Mouse (Mus musculus) lung, postnatal 36 days (tissue): ENCODE measurements around the gene Ifna6.
"Not testable (repeated sequence)": the region's sequence is repeated elsewhere in the genome, so short reads cannot be mapped to it uniquely, and the experiment has no call there.

Experiments used
- DNase-seq: peaks from one replicate; pipeline ENCODE4 v3.0.0; 2022; ENCODE audit warnings: mixed read lengths

The Ifna6 gene

GRCm38 (mm10) chr4:88827116-88827515, at the start of gene Ifna6:
Gene Ifna6 (plus strand): TSS chr4:88827416.
- not testable (repeated sequence) for DNase-seq

DNA sequence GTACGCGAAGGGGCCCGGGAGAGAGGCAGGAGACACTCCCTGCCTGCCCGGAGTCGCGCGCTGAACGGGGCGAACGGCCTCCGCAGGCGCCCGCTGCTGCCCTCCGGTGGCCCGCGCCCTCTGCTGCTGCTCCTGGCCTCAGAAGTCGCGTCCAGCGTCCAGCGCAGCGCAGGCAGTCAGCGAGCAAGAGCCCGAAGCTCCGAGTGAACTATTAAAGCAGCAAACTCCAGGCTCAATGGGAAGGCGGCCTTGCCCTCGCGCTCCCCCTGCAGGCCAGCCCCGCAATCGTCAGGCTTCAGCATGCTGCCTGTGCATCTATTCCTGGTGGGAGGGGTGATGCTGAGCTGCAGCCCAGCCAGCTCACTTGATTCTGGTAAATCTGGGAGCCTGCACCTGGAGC, 47.7 kb upstream of the Ifna6 start, which contains the start of gene Gm13272:
Gene Gm13272, plus strand, starts transcription at position 301 of the 400 bp plus-strand sequence.
- DNase-seq = not testable (repeated sequence)

DNA sequence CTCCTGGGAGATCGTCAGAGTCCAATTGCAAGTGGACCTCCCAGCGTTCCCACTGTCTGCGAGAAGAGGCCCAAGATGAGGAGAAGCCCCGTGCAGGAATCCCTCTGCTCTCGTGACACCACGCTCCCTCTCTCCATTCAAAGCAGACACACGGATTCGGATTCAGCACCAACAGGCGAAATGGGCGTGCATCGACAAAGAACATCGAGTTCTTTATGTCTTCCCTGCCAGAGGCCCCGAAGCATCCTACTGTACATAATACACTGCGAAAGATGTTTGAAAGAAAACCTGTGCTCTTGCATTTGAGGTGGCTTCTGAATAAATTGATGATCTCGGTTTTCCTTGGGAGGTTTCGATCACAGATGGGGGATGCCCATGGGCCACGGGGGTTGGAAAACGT, 46.9 kb upstream of the Ifna6 start:
- DNase-seq = not testable (repeated sequence)

GRCm38 (mm10) chr4:88781831-88782230, 45.4 kb upstream of the Ifna6 start, which contains the start of gene Ifnz:
Gene Ifnz (plus strand): TSS chr4:88782131.
- not testable (repeated sequence) for DNase-seq

- DNase-seq = not testable (repeated sequence)
Observed at GRCm38 (mm10) chr4:88782335-88782734, 44.9 kb upstream of the Ifna6 start.

- DNase-seq = not testable (repeated sequence)
Observed at GRCm38 (mm10) chr4:88785409-88785808, 41.8 kb upstream of the Ifna6 start, which contains the start of gene Gm13276. Gene Gm13276 (plus strand): TSS chr4:88785709.

DNA sequence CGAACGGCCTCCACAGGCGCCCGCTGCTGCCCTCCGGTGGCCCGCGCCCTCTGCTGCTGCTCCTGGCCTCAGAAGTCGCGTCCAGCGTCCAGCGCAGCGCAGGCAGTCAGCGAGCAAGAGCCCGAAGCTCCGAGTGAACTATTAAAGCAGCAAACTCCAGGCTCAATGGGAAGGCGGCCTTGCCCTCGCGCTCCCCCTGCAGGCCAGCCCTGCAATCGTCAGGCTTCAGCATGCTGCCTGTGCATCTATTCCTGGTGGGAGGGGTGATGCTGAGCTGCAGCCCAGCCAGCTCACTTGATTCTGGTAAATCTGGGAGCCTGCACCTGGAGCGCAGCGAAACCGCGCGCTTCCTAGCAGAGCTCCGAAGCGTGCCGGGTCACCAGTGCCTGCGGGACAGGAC, 38.8 kb upstream of the Ifna6 start, which contains the start of gene Gm13277:
Gene Gm13277, plus strand, starts transcription at position 231 of the 400 bp plus-strand sequence.
- peak; percentile 84 for DNase-seq

GRCm38 (mm10) chr4:88791250-88791649, 36.0 kb upstream of the Ifna6 start, which contains the start of gene Gm13278:
Gene Gm13278 (plus strand): TSS chr4:88791550.
- DNase-seq = not testable (repeated sequence)

DNA sequence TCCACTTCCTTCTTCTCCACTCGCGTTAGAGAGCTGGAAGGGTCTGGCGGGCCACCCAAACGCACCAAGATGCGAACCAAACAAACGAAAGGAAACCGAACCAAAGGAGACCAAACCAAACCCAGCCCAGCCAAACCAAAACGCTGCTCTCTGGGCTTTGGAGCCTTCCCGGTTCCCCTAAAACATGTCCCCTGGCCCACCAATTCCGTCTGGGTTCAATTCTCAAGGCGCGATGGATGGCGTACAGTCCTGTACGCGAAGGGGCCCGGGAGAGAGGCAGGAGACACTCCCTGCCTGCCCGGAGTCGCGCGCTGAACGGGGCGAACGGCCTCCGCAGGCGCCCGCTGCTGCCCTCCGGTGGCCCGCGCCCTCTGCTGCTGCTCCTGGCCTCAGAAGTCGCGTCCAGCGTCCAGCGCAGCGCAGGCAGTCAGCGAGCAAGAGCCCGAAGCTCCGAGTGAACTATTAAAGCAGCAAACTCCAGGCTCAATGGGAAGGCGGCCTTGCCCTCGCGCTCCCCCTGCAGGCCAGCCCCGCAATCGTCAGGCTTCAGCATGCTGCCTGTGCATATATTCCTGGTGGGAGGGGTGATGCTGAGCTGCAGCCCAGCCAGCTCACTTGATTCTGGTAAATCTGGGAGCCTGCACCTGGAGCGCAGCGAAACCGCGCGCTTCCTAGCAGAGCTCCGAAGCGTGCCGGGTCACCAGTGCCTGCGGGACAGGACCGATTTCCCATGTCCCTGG, 33.1 kb upstream of the Ifna6 start, which contains the start of gene Gm13275:
Gene Gm13275, plus strand, starts transcription at position 552 of the 740 bp plus-strand sequence.
- DNase-seq = peak; percentile 34

- DNase-seq = not testable (repeated sequence)
Observed at GRCm38 (mm10) chr4:88797097-88797496, 30.1 kb upstream of the Ifna6 start, which contains the start of gene Gm13279. Gene Gm13279 (plus strand): TSS chr4:88797397.

GRCm38 (mm10) chr4:88799365-88799764, 27.9 kb upstream of the Ifna6 start, which contains the start of gene Gm13285:
Gene Gm13285 (plus strand): TSS chr4:88799665.
- not testable (repeated sequence) for DNase-seq

- DNase-seq = not testable (repeated sequence)
Observed at GRCm38 (mm10) chr4:88802954-88803353, 24.3 kb upstream of the Ifna6 start, which contains the start of gene Gm13287. Gene Gm13287 (plus strand): TSS chr4:88803254.

DNA sequence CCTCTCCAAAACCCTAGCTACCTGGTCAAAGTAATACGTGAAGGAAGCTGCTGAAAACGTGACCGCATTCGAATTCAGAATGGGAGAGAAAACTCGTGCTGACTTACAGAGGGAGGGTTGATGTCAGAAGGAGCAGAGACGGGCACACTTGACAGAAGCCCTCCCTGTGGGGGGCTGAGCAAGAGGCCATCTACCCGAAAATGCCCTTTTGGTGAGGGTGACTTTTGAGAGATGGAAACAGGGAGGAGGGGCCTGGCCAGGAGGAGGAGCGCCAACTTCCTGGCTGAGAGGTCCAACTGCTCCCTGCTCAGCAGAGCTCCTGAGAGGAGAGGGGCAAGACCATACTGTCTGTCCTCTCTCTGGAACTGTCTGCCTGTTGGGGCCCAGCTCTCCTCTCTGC, 22.0 kb upstream of the Ifna6 start, which contains the start of gene Gm13288:
Gene Gm13288, plus strand, starts transcription at position 301 of the 400 bp plus-strand sequence.
- DNase-seq = not testable (repeated sequence)

GRCm38 (mm10) chr4:88805761-88806160, 21.5 kb upstream of the Ifna6 start:
- DNase-seq = peak; percentile 19

DNA sequence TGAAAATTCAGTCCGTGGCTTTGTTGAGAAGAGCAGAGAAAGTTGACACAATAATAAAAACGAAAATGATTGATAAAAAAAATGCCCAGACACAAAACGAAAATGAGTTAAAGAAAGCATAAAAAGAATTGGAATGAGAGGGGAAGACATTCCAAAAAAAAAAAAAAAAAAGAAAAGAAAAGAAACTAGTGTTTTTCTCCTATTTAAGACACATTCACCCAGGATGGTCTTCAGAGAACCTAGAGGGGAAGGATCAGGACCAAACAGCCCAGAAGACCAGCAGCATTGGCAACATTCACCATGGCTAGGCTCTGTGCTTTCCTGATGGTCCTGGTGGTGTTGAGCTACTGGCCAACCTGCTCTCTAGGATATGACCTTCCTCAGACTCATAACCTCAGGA, 11.3 kb upstream of the Ifna6 start, which contains the start of gene Ifna7:
Gene Ifna7, plus strand, starts transcription at position 301 of the 400 bp plus-strand sequence.
- no peak for DNase-seq

GRCm38 (mm10) chr4:88819659-88820058, 7.6 kb upstream of the Ifna6 start, which contains the start of gene Ifna11:
Gene Ifna11 (plus strand): TSS chr4:88819959.
- no peak for DNase-seq

- peak; percentile 23 for DNase-seq
Observed at GRCm38 (mm10) chr4:88822995-88823394, 4.2 kb upstream of the Ifna6 start.

GRCm38 (mm10) chr4:88830523-88830922, 3.3 kb downstream of the Ifna6 start:
- DNase-seq = peak; percentile 32

DNA sequence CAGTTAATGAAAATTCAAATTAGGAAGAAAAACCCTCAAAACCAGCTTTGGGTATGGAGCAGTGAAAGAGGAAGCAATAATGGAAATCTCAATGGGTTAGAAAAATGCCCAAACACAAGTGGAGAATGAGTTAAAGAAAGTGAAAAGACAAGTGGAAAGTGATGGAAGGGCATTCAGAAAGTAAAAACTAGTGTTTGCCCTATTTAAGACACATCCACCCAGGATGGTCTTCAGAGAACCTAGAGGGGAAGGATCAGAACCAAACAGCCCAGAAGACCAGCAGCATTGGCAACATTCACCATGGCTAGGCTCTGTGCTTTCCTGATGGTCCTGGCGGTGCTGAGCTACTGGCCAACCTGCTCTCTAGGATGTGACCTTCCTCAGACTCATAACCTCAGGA, 8.0 kb downstream of the Ifna6 start, which contains the start of gene Ifna5:
Gene Ifna5, plus strand, starts transcription at position 301 of the 400 bp plus-strand sequence.
- not testable (repeated sequence) for DNase-seq

DNA sequence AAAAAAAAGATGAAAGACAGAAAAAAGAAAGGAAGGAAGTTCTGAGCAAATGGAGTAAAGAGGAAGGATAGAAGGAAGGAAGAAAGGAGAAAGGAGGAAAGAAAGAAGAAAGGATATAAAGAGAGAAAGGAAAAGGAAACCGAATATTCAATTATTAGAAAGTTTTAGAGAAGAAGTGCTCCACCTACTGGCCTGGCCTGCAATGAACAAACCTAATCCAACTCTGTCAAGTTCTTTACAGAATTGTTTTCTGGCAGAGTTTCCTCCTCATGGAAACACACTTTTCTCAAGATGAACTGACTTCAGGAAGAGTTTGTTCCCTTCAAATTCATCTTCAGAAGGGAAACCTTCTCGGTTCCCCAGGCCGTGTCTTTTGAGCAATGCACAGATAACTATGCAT, 11.6 kb downstream of the Ifna6 start:
- DNase-seq = peak; percentile 9

- DNase-seq = no peak
Observed at GRCm38 (mm10) chr4:88840058-88840457, 12.8 kb downstream of the Ifna6 start.

DNA sequence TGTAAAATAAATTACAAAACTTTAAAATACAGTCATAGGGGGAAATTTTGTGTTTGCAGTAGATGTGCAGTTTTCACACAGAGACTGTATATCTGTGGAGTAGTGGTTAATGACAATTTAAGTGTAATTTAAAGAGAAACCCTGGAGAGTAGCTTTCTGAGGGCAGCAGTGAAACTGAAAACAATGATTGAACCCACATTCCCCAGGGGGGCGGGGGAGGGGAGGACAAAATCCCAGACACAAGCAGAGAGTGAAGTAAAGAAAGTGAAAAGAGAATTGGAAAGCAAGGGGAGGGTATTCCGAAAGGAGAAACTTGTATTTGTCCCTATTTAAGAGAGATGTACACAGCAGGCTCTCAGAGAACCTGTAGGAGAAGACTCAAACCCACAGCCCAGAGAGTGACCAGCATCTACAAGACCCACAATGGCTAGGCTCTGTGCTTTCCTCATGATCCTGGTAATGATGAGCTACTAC, 14.3 kb downstream of the Ifna6 start, which contains the start of gene Ifna4:
Gene Ifna4, plus strand, starts transcription at position 424 of the 474 bp plus-strand sequence.
- DNase-seq = no peak

DNA sequence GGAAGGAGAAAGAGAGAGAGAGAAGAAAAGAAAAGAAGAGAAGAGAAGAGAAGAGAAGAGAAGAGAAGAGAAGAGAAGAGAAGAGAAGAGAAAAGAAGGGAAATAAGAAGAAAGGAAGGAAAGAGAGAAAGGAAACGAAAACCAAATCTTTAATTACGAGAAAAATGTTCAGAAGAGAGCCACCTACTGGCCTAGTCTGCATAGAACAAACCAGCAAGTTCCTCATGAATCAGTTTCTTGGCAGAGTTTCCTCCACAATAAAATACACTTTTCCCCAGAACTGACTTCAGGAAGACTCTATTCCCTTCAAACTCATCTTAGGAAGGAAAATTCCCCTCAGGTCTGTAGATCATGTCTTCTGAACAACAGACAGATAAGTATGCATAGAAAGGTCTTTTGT, 18.1 kb downstream of the Ifna6 start:
- DNase-seq = no peak
